Mouse (Mus musculus) liver, embryonic 15.5 days (tissue): ENCODE measurements around the gene Rassf9. TPM values are rescaled to one million over a fixed set of nuclear protein-coding genes. Genes with fewer than 3 reads are reported as not detected.

Experiments used
- ATAC-seq: fragments of 200-750 bp; cut with Nextera tagmentation; 2 replicates; pipeline ENCODE4 v1.8.0; 2017; ENCODE audit warnings: moderate number of reproducible peaks, mild to moderate bottlenecking, moderate library complexity; ENCODE audit not compliant: insufficient read depth
- H3K27ac ChIP-seq: fragments of 300-500 bp; sonication (generic); replicated peaks from 2 replicates; pipeline ENCODE4 v1.5.1; 2015; ENCODE audit warnings: mild to moderate bottlenecking, inconsistent platforms
- H3K27me3 ChIP-seq: fragments of 300-500 bp; sonication (generic); 2 replicates; pipeline ENCODE4 v1.6.1; 2015; ENCODE audit warnings: mild to moderate bottlenecking, inconsistent platforms
- H3K36me3 ChIP-seq: fragments of 300-500 bp; sonication (generic); replicated peaks from 2 replicates; pipeline ENCODE4 v1.6.1; 2015; ENCODE audit warnings: moderate library complexity, mild to moderate bottlenecking, inconsistent platforms
- H3K4me1 ChIP-seq: fragments of 300-500 bp; sonication (generic); replicated peaks from 2 replicates; pipeline ENCODE4 v1.6.1; 2015; ENCODE audit warnings: inconsistent platforms
- H3K4me2 ChIP-seq: fragments of 300-500 bp; sonication (generic); 2 replicates; pipeline ENCODE4 v1.6.1; 2015; ENCODE audit warnings: moderate library complexity, mild to moderate bottlenecking, inconsistent platforms
- H3K4me3 ChIP-seq: fragments of 300-500 bp; sonication (generic); replicated peaks from 2 replicates; pipeline ENCODE4 v1.5.1; 2015; ENCODE audit warnings: mild to moderate bottlenecking, inconsistent platforms
- H3K9ac ChIP-seq: fragments of 300-500 bp; sonication (generic); 2 replicates; pipeline ENCODE4 v1.6.1; 2015; ENCODE audit warnings: moderate library complexity, mild to moderate bottlenecking, inconsistent platforms
- H3K9me3 ChIP-seq: fragments of 300-500 bp; sonication (generic); replicated peaks from 2 replicates; pipeline ENCODE4 v1.6.1; 2016; ENCODE audit warnings: inconsistent platforms
- WGBS: fragments of 180-500 bp; shearing (Covaris S2); methylation state at CpG from one replicate; pipeline ENCODE4 v1.1.7; 2015; ENCODE audit warnings: mixed read lengths; ENCODE audit not compliant: insufficient replicate concordance; 5-methylcytosine and 5-hydroxymethylcytosine counted together
- polyA plus RNA-seq: library from polyadenylated mRNA; unstranded; fragments of >200 nt; fragmentation: Nextera tagmentation; extraction: Ambion mirVana; gene quantifications from 2 replicates; pipeline ENCODE4 v1.2.1, GENCODE M21; 2015

Rassf9 gene
- polyA plus RNA-seq, 1 experiment from 2014 or later: 0.06 TPM

GRCm38 (mm10) chr10:102594306-102594705, 82.3 kb downstream of the Rassf9 start:
- Histone ChIP-seq H3K4me1 (no peaks in the 10 kb centered on the region), H3K9me3 (no peaks in the 10 kb centered on the region), H3K36me3 (no peaks in the 10 kb centered on the region), H3K9ac (no peak overlapping the region), H3K4me2 (no peak overlapping the region), H3K4me3 (no peak overlapping the region), H3K27me3 (no peaks in the 10 kb centered on the region), H3K27ac (no peak overlapping the region)
- ATAC-seq: no peak
- WGBS: 56% methylated on average over 2 of the region's 2 CpGs

Other genes with a start within 250 kb of the Rassf9 start
- 0.07 TPM in 1 of 2 replicates, not detected in the other for gene Nts, start 21.7 kb upstream of the Rassf9 start, polyA plus RNA-seq